Mouse (Mus musculus): ENCODE measurements around the gene Hoxb1. TPM values are rescaled to one million over a fixed set of nuclear protein-coding genes. Genes with fewer than 3 reads are reported as not detected.

The Hoxb1 gene
- polyA plus RNA-seq, 2 experiments: 0.11 TPM; not detected in 1

- peaks cover 98% of the 10 kb centered on the region for H3K27me3 ChIP-seq (ENCODE audit: control insufficient read depth, insufficient read depth, low read length)
These were observed 42.4 kb upstream of the Hoxb1 start, which contains the start of gene Hoxb3 for GRCm38 (mm10) chr11:96323154-96323553. TSS of gene Hoxb3 (plus strand) at chr11:96323326.

GRCm38 (mm10) chr11:96324125-96324524, 41.4 kb upstream of the Hoxb1 start:
- H3K4me3 ChIP-seq (replicated peaks; ENCODE audit: low read length): no peak overlapping the region
- no peaks in the 10 kb centered on the region for H3K9me3 ChIP-seq (ENCODE audit: control insufficient read depth, low read length)
- no peak for DNase-seq (ENCODE audit: low spot score)
- 0 out of 2 replicates have a peak, but pooled peaks cover under 1% of the 10 kb centered on the region for H3K4me1 ChIP-seq (ENCODE audit: control insufficient read depth, insufficient read depth, low read length)
- no peak for TF ChIP-seq POLR2A (IDR thresholded peaks at IDR 0.05; ENCODE audit: borderline replicate concordance, extremely low read depth, insufficient read depth, insufficient read length)
- H3K36me3 ChIP-seq (ENCODE audit: control insufficient read depth, insufficient read depth, low read length): no peaks in the 10 kb centered on the region
- 4% methylated on average over 5 of the region's 5 CpGs for WGBS
- H3K4me2 ChIP-seq (replicated peaks; ENCODE audit: low read depth, low read length, severe bottlenecking): no peak overlapping the region
- H3K9ac ChIP-seq (ENCODE audit: low read depth, low read length, severe bottlenecking): no peak overlapping the region
- no peak overlapping the region for H3K27ac ChIP-seq (replicated peaks; ENCODE audit: low read depth, low read length)
- no peak for ATAC-seq (ENCODE audit: low FRiP score, low read depth)
- peaks cover 97% of the 10 kb centered on the region for H3K27me3 ChIP-seq (ENCODE audit: control insufficient read depth, insufficient read depth, low read length)

More at GRCm38 (mm10) chr11:96323154-96323553, 42.4 kb upstream of the Hoxb1 start, which contains the start of gene Hoxb3:
- Histone ChIP-seq H3K9me3 (ENCODE audit: control insufficient read depth, low read length) (no peaks in the 10 kb centered on the region), H3K4me1 (ENCODE audit: control insufficient read depth, insufficient read depth, low read length) (peaks cover 5% of the 10 kb centered on the region), H3K4me3 (replicated peaks; ENCODE audit: low read length) (no peak within 1 kb of the TSS), H3K4me2 (replicated peaks; ENCODE audit: low read depth, low read length, severe bottlenecking) (no peak within 1 kb of the TSS), H3K36me3 (ENCODE audit: control insufficient read depth, insufficient read depth, low read length) (no peaks in the 10 kb centered on the region), H3K27ac (replicated peaks; ENCODE audit: low read depth, low read length) (no peak within 1 kb of the TSS), H3K9ac (ENCODE audit: low read depth, low read length, severe bottlenecking) (no peak within 1 kb of the TSS)
- WGBS: 17% methylated on average over 10 of the region's 10 CpGs
- ATAC-seq (ENCODE audit: low FRiP score, low read depth): no peak
- no peak for TF ChIP-seq POLR2A (IDR thresholded peaks at IDR 0.05; ENCODE audit: borderline replicate concordance, extremely low read depth, insufficient read depth, insufficient read length)
- no peak for DNase-seq (ENCODE audit: low spot score)

- H3K4me2 ChIP-seq (replicated peaks; ENCODE audit: low read depth, low read length, severe bottlenecking): no peak overlapping the region
- peaks cover 95% of the 10 kb centered on the region for H3K27me3 ChIP-seq (ENCODE audit: control insufficient read depth, insufficient read depth, low read length)
- no peak overlapping the region for H3K4me3 ChIP-seq (replicated peaks; ENCODE audit: low read length)
- H3K27ac ChIP-seq (replicated peaks; ENCODE audit: low read depth, low read length): no peak overlapping the region
- H3K9ac ChIP-seq (ENCODE audit: low read depth, low read length, severe bottlenecking): no peak overlapping the region
- 21% methylated on average over 8 of the region's 8 CpGs for WGBS
- no peaks in the 10 kb centered on the region for H3K4me1 ChIP-seq (ENCODE audit: control insufficient read depth, insufficient read depth, low read length)
- H3K36me3 ChIP-seq (ENCODE audit: control insufficient read depth, insufficient read depth, low read length): no peaks in the 10 kb centered on the region
- no peak for ATAC-seq (ENCODE audit: low FRiP score, low read depth)
- no peak for DNase-seq (ENCODE audit: low spot score)
- no peak for TF ChIP-seq POLR2A (IDR thresholded peaks at IDR 0.05; ENCODE audit: borderline replicate concordance, extremely low read depth, insufficient read depth, insufficient read length)
- H3K9me3 ChIP-seq (ENCODE audit: control insufficient read depth, low read length): no peaks in the 10 kb centered on the region
These were observed 40.6 kb upstream of the Hoxb1 start for GRCm38 (mm10) chr11:96324965-96325364.

- H3K36me3 ChIP-seq (ENCODE audit: control insufficient read depth, insufficient read depth, low read length): no peaks in the 10 kb centered on the region
- no peak overlapping the region for H3K27ac ChIP-seq (replicated peaks; ENCODE audit: low read depth, low read length)
- WGBS: 5% methylated on average over 22 of the region's 22 CpGs
- peaks cover 95% of the 10 kb centered on the region for H3K27me3 ChIP-seq (ENCODE audit: control insufficient read depth, insufficient read depth, low read length)
- H3K4me3 ChIP-seq (replicated peaks; ENCODE audit: low read length): no peak overlapping the region
- no peak overlapping the region for H3K9ac ChIP-seq (ENCODE audit: low read depth, low read length, severe bottlenecking)
- no peaks in the 10 kb centered on the region for H3K4me1 ChIP-seq (ENCODE audit: control insufficient read depth, insufficient read depth, low read length)
- DNase-seq (ENCODE audit: low spot score): no peak
- H3K4me2 ChIP-seq (replicated peaks; ENCODE audit: low read depth, low read length, severe bottlenecking): 0 out of 2 replicates have a peak overlapping the region, but pooled peaks have one; percentile 17
- TF ChIP-seq POLR2A (IDR thresholded peaks at IDR 0.05; ENCODE audit: borderline replicate concordance, extremely low read depth, insufficient read depth, insufficient read length): no peak
- ATAC-seq (ENCODE audit: low FRiP score, low read depth): no peak
- no peaks in the 10 kb centered on the region for H3K9me3 ChIP-seq (ENCODE audit: control insufficient read depth, low read length)
These were observed 39.8 kb upstream of the Hoxb1 start for GRCm38 (mm10) chr11:96325747-96326212.

- no peak overlapping the region for H3K4me2 ChIP-seq (replicated peaks; ENCODE audit: low read depth, low read length, severe bottlenecking)
- ATAC-seq (ENCODE audit: low FRiP score, low read depth) (no peak), DNase-seq (ENCODE audit: low spot score) (no peak)
- no peaks in the 10 kb centered on the region for H3K9me3 ChIP-seq (ENCODE audit: control insufficient read depth, low read length)
- H3K4me1 ChIP-seq (ENCODE audit: control insufficient read depth, insufficient read depth, low read length): no peaks in the 10 kb centered on the region
- WGBS: 15% methylated on average over 12 of the region's 12 CpGs
- H3K27ac ChIP-seq (replicated peaks; ENCODE audit: low read depth, low read length): no peak overlapping the region
- H3K9ac ChIP-seq (ENCODE audit: low read depth, low read length, severe bottlenecking): no peak overlapping the region
- H3K27me3 ChIP-seq (ENCODE audit: control insufficient read depth, insufficient read depth, low read length): peaks cover 95% of the 10 kb centered on the region
- H3K36me3 ChIP-seq (ENCODE audit: control insufficient read depth, insufficient read depth, low read length): no peaks in the 10 kb centered on the region
- TF ChIP-seq POLR2A (IDR thresholded peaks at IDR 0.05; ENCODE audit: borderline replicate concordance, extremely low read depth, insufficient read depth, insufficient read length): no peak
- H3K4me3 ChIP-seq (replicated peaks; ENCODE audit: low read length): no peak overlapping the region
These were observed 38.8 kb upstream of the Hoxb1 start for GRCm38 (mm10) chr11:96326705-96327104.

All from limb, embryonic 14.5 days (tissue).